Mouse (Mus musculus) kidney, adult 2 months (tissue): ENCODE measurements around the gene Rai1. TPM values are rescaled to one million over a fixed set of nuclear protein-coding genes. Genes with fewer than 3 reads are reported as not detected.

ENCODE experiments used
- DNase-seq: peaks from one replicate; pipeline ENCODE4 v3.0.0; 2021
- H3K27ac ChIP-seq: fragments of 200-500 bp; 2 replicates; pipeline ENCODE4 v1.5.1; 2012; ENCODE audit warnings: low read depth, low read length, control low read depth, inconsistent platforms; ENCODE audit not compliant: insufficient read depth
- H3K27me3 ChIP-seq: fragments of 200-500 bp; replicated peaks from 2 replicates; pipeline ENCODE4 v1.6.1; 2012; ENCODE audit warnings: mild to moderate bottlenecking, moderate library complexity, low read length, inconsistent platforms; ENCODE audit not compliant: control insufficient read depth, insufficient read depth
- H3K36me3 ChIP-seq: fragments of 200-500 bp; 2 replicates; pipeline ENCODE4 v1.6.1; 2012; ENCODE audit warnings: mild to moderate bottlenecking, moderate library complexity, low read length, inconsistent platforms; ENCODE audit not compliant: control insufficient read depth, insufficient read depth
- H3K4me1 ChIP-seq: fragments of 200-500 bp; 2 replicates; pipeline ENCODE4 v1.6.1; 2011; ENCODE audit warnings: low read length; ENCODE audit not compliant: control insufficient read depth, insufficient read depth
- H3K4me3 ChIP-seq: fragments of 200-500 bp; 2 replicates; pipeline ENCODE4 v1.5.1; 2011; ENCODE audit warnings: mild to moderate bottlenecking, low read depth, low read length, control low read depth; ENCODE audit not compliant: insufficient read depth
- CTCF ChIP-seq: fragments of 200-500 bp; conservative IDR thresholded peaks from 2 replicates; pipeline ENCODE4 v1.5.1; 2011; ENCODE audit warnings: low read depth, mild to moderate bottlenecking, control low read depth, low read length, moderate library complexity, mixed read lengths; ENCODE audit not compliant: insufficient read depth, insufficient read length
- POLR2A ChIP-seq: fragments of 200-500 bp; IDR thresholded peaks from one replicate; pipeline ENCODE4 v1.6.1; 2011; ENCODE audit warnings: low read depth, low read length, control low read depth
- WGBS: fragments of 180-500 bp; shearing (Covaris S2); methylation state at CpG from one replicate; pipeline ENCODE4 v1.1.7; 2018; 5-methylcytosine and 5-hydroxymethylcytosine counted together
- polyA plus RNA-seq: library from polyadenylated mRNA; depleted of rRNA; stranded (reverse); fragments of >200 nt; gene quantifications from 2 replicates; pipeline ENCODE4 v1.2.3, GENCODE M21; 2012

The Rai1 gene
- polyA plus RNA-seq, 1 experiment: 26.1 TPM

- DNase-seq: no peak
- 80% methylated on average over 3 of the region's 3 CpGs for WGBS
- TF ChIP-seq POLR2A: no peak
- Histone ChIP-seq H3K36me3 (no peaks in the 10 kb centered on the region), H3K27ac (no peak overlapping the region), H3K4me3 (no peak overlapping the region), H3K4me1 (no peaks in the 10 kb centered on the region), H3K27me3 (no peaks in the 10 kb centered on the region)
Measured at GRCm38 (mm10) chr11:60153936-60154335, 49.1 kb downstream of the Rai1 start.

- WGBS: 87% methylated on average over 5 of the region's 5 CpGs
- DNase-seq: no peak
- H3K4me3 ChIP-seq: no peak overlapping the region
- H3K4me1 ChIP-seq: no peaks in the 10 kb centered on the region
- no peaks in the 10 kb centered on the region for H3K27me3 ChIP-seq
- no peak overlapping the region for H3K27ac ChIP-seq
- H3K36me3 ChIP-seq: no peaks in the 10 kb centered on the region
- TF ChIP-seq POLR2A (no peak), CTCF (no peak)
Measured at GRCm38 (mm10) chr11:60155690-60156089, 50.9 kb downstream of the Rai1 start.

DNA sequence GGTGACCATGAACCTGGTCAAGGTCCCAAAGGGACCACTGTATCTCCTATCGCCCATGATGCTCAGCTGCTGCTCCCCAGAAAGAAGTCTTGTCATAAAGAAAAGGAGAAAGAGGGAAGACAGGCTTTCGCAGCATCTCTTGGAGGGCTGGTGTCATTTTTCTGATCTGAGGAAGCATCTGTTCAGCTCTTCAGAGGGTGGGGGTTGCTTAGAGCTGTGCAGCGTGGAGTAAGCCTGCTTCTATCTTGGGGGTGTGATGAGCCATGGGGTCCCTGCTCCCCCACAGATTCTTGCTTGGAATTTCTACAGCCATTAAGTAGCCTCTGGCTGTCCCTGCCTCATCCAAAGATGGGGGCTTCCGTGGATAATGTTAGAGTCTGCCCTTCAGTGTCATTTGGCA is 53.5 kb downstream of the Rai1 start:
- Histone ChIP-seq H3K4me3 (no peak overlapping the region), H3K36me3 (no peaks in the 10 kb centered on the region), H3K27ac (no peak overlapping the region), H3K4me1 (no peaks in the 10 kb centered on the region), H3K27me3 (no peaks in the 10 kb centered on the region)
- no peak for DNase-seq
- TF ChIP-seq POLR2A: no peak
- TF ChIP-seq CTCF: no peak
- WGBS: 88% methylated on average over 4 of the region's 4 CpGs

DNA sequence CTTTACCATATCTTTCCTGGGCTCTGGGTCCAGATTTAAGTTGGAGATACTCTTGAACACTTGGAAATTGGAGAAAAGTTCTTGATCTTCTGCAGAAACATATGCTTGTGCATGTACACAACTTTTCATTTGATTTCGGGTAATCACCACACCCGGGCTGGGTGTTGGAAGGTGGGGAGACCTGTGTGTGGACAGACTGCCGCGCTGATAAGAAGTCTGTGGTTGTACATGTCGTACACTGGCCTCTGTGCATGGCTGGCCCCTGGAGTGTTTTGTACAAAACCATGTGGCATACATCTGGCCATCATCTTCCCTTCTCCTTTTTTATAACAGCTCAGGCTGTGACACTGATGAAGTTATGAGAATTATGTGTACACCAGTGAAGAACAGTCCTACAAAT is 55.1 kb downstream of the Rai1 start:
- Histone ChIP-seq H3K4me3 (no peak overlapping the region), H3K27me3 (no peaks in the 10 kb centered on the region), H3K36me3 (no peaks in the 10 kb centered on the region), H3K27ac (no peak overlapping the region), H3K4me1 (no peaks in the 10 kb centered on the region)
- no peak for TF ChIP-seq POLR2A
- TF ChIP-seq CTCF: no peak
- 91% methylated on average over 5 of the region's 5 CpGs for WGBS
- no peak for DNase-seq

DNA sequence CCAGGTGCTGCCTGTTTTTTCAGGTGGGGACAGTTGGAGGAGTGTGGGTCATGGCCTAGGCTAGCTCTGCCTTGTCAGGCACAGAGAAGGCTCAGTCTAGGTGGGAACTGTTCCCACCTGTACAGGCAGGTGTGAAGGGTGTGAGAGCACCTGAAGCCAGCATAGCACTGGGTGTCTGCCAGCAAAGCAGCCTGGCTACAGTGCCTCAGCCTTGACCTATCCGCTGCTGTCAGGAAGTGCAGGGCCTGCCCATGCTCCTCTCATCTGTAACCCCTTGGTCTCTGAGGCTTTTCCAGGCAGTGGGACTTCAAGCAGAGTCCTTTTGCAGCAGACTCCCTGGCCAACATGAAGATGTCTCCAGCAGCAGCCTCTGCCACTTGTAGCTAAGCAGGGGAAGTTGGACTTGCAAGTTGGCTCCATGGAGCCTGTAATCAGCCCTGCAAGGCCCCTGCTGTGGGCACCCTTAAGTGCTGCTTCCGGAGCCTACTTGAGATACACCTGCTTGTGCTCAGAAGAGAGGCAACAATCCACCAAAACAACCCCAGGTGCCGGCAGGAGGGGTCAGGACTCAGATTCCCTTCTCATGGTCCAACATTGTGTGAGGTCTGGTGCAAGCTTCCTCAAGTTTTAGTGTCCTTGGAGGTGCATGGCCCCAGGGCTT is 55.8 kb downstream of the Rai1 start:
- Histone ChIP-seq H3K4me1 (no peaks in the 10 kb centered on the region), H3K4me3 (no peak overlapping the region), H3K27ac (no peak overlapping the region), H3K36me3 (no peaks in the 10 kb centered on the region), H3K27me3 (no peaks in the 10 kb centered on the region)
- TF ChIP-seq POLR2A (no peak), CTCF (no peak)
- DNase-seq: no peak
- 73% methylated on average over 3 of the region's 3 CpGs for whole genome bisulfite sequencing

DNA sequence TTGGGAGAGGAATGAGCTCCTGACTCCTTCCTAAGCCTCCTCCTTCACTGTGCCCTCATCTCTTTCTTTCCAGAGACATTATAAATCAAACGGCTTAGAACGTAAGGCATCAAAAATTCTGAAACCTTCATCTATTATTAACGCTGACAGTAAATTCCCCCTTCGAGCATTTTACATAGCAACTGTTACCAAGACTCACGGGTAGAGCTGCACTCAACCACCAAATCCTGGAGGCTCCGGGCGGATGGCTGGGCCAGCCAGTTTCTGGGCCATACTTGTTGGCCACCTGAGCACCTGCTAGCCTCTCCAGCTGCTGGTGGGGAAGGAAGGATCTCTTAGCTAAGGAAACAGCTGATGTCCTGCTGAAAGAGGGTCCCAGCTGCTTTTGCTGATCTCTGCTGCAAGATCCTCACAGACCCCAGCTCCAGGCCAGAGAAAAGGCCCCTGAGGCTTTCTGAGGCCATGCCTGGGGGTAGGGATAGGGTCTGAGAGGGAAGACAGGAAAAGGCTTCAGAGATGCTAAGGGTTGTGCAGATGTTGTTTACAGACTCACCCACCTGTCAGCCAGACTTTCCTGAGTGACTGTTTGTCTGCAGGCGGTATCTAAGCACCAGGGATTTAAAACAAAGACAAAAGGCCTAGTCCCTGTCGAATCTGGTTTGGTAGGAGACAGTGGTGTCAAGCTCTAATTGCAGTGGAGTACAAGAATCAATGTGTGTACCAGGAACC is 56.5 kb downstream of the Rai1 start:
- Histone ChIP-seq H3K4me1 (no peaks in the 10 kb centered on the region), H3K27ac (no peak overlapping the region), H3K4me3 (no peak overlapping the region), H3K27me3 (no peaks in the 10 kb centered on the region), H3K36me3 (no peaks in the 10 kb centered on the region)
- no peak for TF ChIP-seq CTCF
- no peak for TF ChIP-seq POLR2A
- 66% methylated on average over 9 of the region's 9 CpGs for WGBS
- DNase-seq: no peak

DNA sequence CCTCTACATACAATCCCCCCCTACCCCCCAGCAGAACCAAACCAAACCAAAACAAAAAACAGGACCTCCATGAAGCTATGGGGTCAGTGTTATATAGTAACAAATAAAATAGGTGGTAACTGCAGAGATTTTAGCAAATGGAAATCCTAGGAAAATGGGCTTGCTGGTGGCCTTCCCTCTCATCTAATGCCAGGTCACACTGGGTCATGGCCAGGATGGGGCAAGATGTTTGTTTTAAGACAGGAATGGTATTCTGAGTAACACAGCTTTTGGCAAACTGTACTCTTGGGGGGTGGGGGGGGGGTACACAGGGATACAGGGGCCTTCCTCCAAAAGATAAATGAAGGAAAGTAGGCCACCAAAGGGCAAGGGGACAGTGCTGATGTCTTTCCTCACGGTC is 57.7 kb downstream of the Rai1 start:
- TF ChIP-seq POLR2A (no peak), CTCF (no peak)
- Histone ChIP-seq H3K27me3 (no peaks in the 10 kb centered on the region), H3K4me1 (no peaks in the 10 kb centered on the region), H3K4me3 (no peak overlapping the region), H3K27ac (no peak overlapping the region), H3K36me3 (no peaks in the 10 kb centered on the region)
- no peak for DNase-seq
- 68% methylated on average over 1 of the region's 1 CpGs for WGBS
